Mouse (Mus musculus) hindbrain, postnatal 0 days (tissue): ENCODE data around the gene Ldlr. TPM values are rescaled to one million over a fixed set of nuclear protein-coding genes. Genes with fewer than 3 reads are reported as not detected.
"Not testable (repeated sequence)": the region's sequence is repeated elsewhere in the genome, so short reads cannot be mapped to it uniquely, and the experiment has no call there.

Experiments
- ATAC-seq: fragments of 200-750 bp; cut with Nextera tagmentation; 2 replicates; pipeline ENCODE4 v1.8.0; 2017; ENCODE audit warnings: mild to moderate bottlenecking, moderate TSS enrichment, moderate library complexity
- DNase-seq: peaks from one replicate; pipeline ENCODE4 v3.0.0-alpha.2; 2015; ENCODE audit warnings: low spot score
- H3K27ac ChIP-seq: fragments of 300-500 bp; sonication (generic); 2 replicates; pipeline ENCODE4 v1.5.1; 2014; ENCODE audit warnings: mild to moderate bottlenecking
- H3K27me3 ChIP-seq: fragments of 300-500 bp; sonication (generic); 2 replicates; pipeline ENCODE4 v1.6.1; 2014; ENCODE audit warnings: low read length, mixed read lengths; ENCODE audit not compliant: insufficient read depth
- H3K36me3 ChIP-seq: fragments of 300-500 bp; sonication (generic); 2 replicates; pipeline ENCODE4 v1.6.1; 2014; ENCODE audit warnings: low read length, mixed read lengths; ENCODE audit not compliant: insufficient read depth
- H3K4me1 ChIP-seq: fragments of 300-500 bp; sonication (generic); 2 replicates; pipeline ENCODE4 v1.6.1; 2014; ENCODE audit warnings: antibody characterized with exemption, low read length, mixed read lengths; ENCODE audit not compliant: insufficient read depth
- H3K4me2 ChIP-seq: fragments of 300-500 bp; sonication (generic); 2 replicates; pipeline ENCODE4 v1.6.1; 2014; ENCODE audit warnings: low read depth, mild to moderate bottlenecking, low read length, moderate library complexity, mixed read lengths
- H3K4me3 ChIP-seq: fragments of 300-500 bp; sonication (generic); 2 replicates; pipeline ENCODE4 v1.5.1; 2014; ENCODE audit warnings: low read length
- H3K9ac ChIP-seq: fragments of 300-500 bp; sonication (generic); replicated peaks from 2 replicates; pipeline ENCODE4 v1.6.1; 2014; ENCODE audit warnings: mild to moderate bottlenecking, low read length, moderate library complexity, mixed read lengths
- H3K9me3 ChIP-seq: fragments of 300-500 bp; sonication (generic); 2 replicates; pipeline ENCODE4 v1.6.1; 2016; ENCODE audit warnings: low read length, mixed read lengths
- CTCF ChIP-seq: IDR thresholded peaks from 2 replicates; pipeline ENCODE4 v1.5.1; 2016; ENCODE audit warnings: antibody characterized with exemption, control low read depth, low read depth
- WGBS: fragments of 180-500 bp; shearing (Covaris S2); extraction: QIAGEN DNeasy Blood & Tissue Kit; methylation state at CpG from one replicate; pipeline ENCODE4 v1.1.7; 2014; 5-methylcytosine and 5-hydroxymethylcytosine counted together
- polyA plus RNA-seq: library from polyadenylated mRNA; unstranded; fragments of >200 nt; fragmentation: Nextera tagmentation; extraction: Ambion mirVana; gene quantifications from 2 replicates; pipeline ENCODE4 v1.2.1, GENCODE M21; 2015
- total RNA-seq: library from RNA; depleted of rRNA; stranded (reverse); fragments of >200 nt; gene quantifications from 2 replicates; pipeline ENCODE4 v1.2.3, GENCODE M21; 2014

Gene Ldlr
- total and polyA plus RNA-seq, 2 experiments from 2014 or later = 10.7 to 28.4 TPM

- peak; percentile 70 for TF ChIP-seq CTCF
- H3K9me3 ChIP-seq = no peaks in the 10 kb centered on the region
- no peak overlapping the region for H3K4me3 ChIP-seq
- DNase-seq (peak; percentile 63), ATAC-seq (peak; percentile 58)
- H3K27ac ChIP-seq = no peak overlapping the region
- H3K9ac ChIP-seq = no peak overlapping the region
- H3K27me3 ChIP-seq = no peaks in the 10 kb centered on the region
- WGBS = 50% methylated on average over 2 of the region's 2 CpGs
- peaks cover 50% of the 10 kb centered on the region; the same call in 1 of the 2 replicates for H3K36me3 ChIP-seq
- H3K4me1 ChIP-seq = no peaks in the 10 kb centered on the region
- H3K4me2 ChIP-seq = no peak overlapping the region
Measured at GRCm38 (mm10) chr9:21691862-21692261, 31.4 kb upstream of the Ldlr start.

- ATAC-seq = no peak
- WGBS = 95% methylated on average over 4 of the region's 4 CpGs
- no peaks in the 10 kb centered on the region for H3K27me3 ChIP-seq
- H3K27ac ChIP-seq = no peak overlapping the region
- H3K9ac ChIP-seq = no peak overlapping the region
- H3K36me3 ChIP-seq = peaks cover 43% of the 10 kb centered on the region; the same call in 1 of the 2 replicates
- H3K4me2 ChIP-seq = no peak overlapping the region
- H3K4me3 ChIP-seq = no peak overlapping the region
- no peaks in the 10 kb centered on the region for H3K4me1 ChIP-seq
- H3K9me3 ChIP-seq = no peaks in the 10 kb centered on the region
- DNase-seq = no peak
- TF ChIP-seq CTCF = no peak
Measured at GRCm38 (mm10) chr9:21692491-21692890, 30.8 kb upstream of the Ldlr start.

DNA sequence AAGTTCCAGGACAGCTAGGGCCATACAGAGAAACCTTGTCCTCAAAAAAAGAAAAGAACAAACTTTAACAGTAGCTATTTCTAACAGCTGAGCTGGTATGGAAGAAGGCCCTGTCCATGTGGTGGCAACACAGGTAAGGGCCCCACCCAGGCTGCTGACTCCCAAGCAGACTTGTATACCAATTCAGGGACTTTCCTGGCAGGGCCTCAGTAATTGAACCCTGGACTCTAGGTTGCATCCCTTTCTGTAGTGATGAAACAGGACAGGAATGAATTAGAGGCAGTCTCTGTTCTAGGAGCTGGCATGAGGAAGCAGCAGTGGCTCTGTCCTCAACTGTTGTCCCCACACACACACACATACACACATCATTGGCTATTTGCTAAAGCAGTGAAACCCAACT, 29.2 kb upstream of the Ldlr start:
- Histone ChIP-seq H3K4me3 (no peak overlapping the region), H3K36me3 (peaks cover 36% of the 10 kb centered on the region; the same call in 1 of the 2 replicates), H3K27ac (no peak overlapping the region), H3K27me3 (no peaks in the 10 kb centered on the region), H3K9ac (no peak overlapping the region), H3K9me3 (no peaks in the 10 kb centered on the region), H3K4me1 (no peaks in the 10 kb centered on the region), H3K4me2 (no peak overlapping the region)
- TF ChIP-seq CTCF = no peak
- ATAC-seq (no peak), DNase-seq (no peak)

GRCm38 (mm10) chr9:21695229-21695792, 28.0 kb upstream of the Ldlr start:
- Histone ChIP-seq H3K9ac (no peak overlapping the region), H3K4me3 (no peak overlapping the region), H3K27ac (no peak overlapping the region), H3K4me1 (no peaks in the 10 kb centered on the region), H3K36me3 (peaks cover 35% of the 10 kb centered on the region; the same call in 1 of the 2 replicates), H3K27me3 (no peaks in the 10 kb centered on the region), H3K9me3 (no peaks in the 10 kb centered on the region), H3K4me2 (no peak overlapping the region)
- TF ChIP-seq CTCF = no peak
- 86% methylated on average over 5 of the region's 5 CpGs for WGBS
- DNase-seq (no peak), ATAC-seq (no peak)

GRCm38 (mm10) chr9:21697121-21697520, 26.2 kb upstream of the Ldlr start:
- H3K4me3 ChIP-seq = no peak overlapping the region
- 78% methylated on average over 6 of the region's 6 CpGs for WGBS
- no peaks in the 10 kb centered on the region for H3K27me3 ChIP-seq
- peaks cover 47% of the 10 kb centered on the region for H3K36me3 ChIP-seq
- H3K9ac ChIP-seq = no peak overlapping the region
- no peak for DNase-seq
- no peaks in the 10 kb centered on the region for H3K4me1 ChIP-seq
- no peak for ATAC-seq
- no peaks in the 10 kb centered on the region for H3K9me3 ChIP-seq
- no peak overlapping the region for H3K4me2 ChIP-seq
- no peak for TF ChIP-seq CTCF
- H3K27ac ChIP-seq = no peak overlapping the region

DNA sequence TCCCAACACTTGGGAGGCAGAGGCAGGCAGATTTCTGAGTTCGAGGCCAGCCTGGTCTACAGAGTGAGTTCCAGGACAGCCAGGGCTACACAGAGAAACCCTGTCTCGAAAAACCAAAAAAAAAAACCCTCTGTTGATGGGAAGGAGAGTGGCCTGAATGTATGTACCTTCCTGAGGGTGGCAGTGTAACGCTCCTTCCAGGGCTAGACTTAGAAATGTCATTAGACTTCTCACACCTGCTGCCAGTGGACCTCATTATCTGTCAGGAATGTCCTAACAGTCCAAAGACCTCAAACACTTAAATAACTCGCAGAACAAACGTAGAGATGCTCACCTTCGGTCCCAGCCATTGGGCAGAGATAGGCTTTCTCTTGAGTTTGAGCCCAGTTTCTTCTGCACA, 24.0 kb upstream of the Ldlr start:
- H3K4me3 ChIP-seq, ATAC-seq, H3K9ac ChIP-seq, H3K27ac ChIP-seq, H3K9me3 ChIP-seq, H3K4me2 ChIP-seq, DNase-seq, H3K27me3 ChIP-seq, H3K4me1 ChIP-seq: not testable (repeated sequence)
- WGBS = 93% methylated on average over 6 of the region's 6 CpGs
- TF ChIP-seq CTCF = peak; percentile 40
- H3K36me3 ChIP-seq = peaks cover 58% of the 10 kb centered on the region

DNA sequence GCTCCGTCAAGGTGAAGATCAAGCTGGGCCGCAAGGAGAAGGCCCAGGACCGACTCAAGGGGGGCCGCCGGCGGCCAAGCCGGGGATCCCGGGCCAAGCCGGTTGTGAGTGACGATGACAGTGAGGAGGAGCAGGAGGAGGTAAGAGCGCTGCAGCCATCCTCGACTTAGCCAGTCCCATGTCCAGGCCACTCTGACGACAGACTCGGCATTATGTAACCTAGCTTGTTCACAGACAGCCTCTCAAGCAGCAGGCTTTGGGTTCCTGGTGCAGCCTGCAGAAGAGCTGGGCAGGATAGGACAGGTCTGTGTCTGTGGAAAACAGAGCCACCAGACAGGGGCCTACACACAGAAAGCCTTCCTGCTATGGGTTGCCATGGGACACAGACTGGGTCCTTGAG, 22.2 kb upstream of the Ldlr start:
- no peaks in the 10 kb centered on the region for H3K9me3 ChIP-seq
- WGBS = 94% methylated on average over 14 of the region's 14 CpGs
- H3K4me3 ChIP-seq = no peak overlapping the region
- no peak overlapping the region for H3K9ac ChIP-seq
- no peak overlapping the region for H3K27ac ChIP-seq
- H3K4me1 ChIP-seq = no peaks in the 10 kb centered on the region
- no peak for ATAC-seq
- peaks cover 62% of the 10 kb centered on the region for H3K36me3 ChIP-seq
- H3K4me2 ChIP-seq = no peak overlapping the region
- no peak for DNase-seq
- H3K27me3 ChIP-seq = no peaks in the 10 kb centered on the region
- no peak for TF ChIP-seq CTCF
